Mouse (Mus musculus): ENCODE measurements at regions not wholly inside any gene's neighbourhood (a gene's known extent, or its start where the extent isn't known, plus 50 kb on each side); places are given as distances from the start of the nearest gene placed in this dataset.
A peak's percentile ranks its signal among the peaks of the same experiment; 100 is the strongest.

- no peak for ATAC-seq
- no peak overlapping the region for H3K27ac ChIP-seq (ENCODE audit: low read length)
Measured at GRCm38 (mm10) chr14:15061966-15062860, 259.0 kb downstream of the Nek10 start.

GRCm38 (mm10) chr14:15062861-15063418, 259.7 kb downstream of the Nek10 start:
- DNase-seq (ENCODE audit: low spot score) (no peak), ATAC-seq (no peak)
- WGBS, result 47% methylated on average over 4 of the region's 4 CpGs
- no peaks in the 10 kb centered on the region for H3K27me3 ChIP-seq (replicated peaks; ENCODE audit: insufficient read depth, low read length)
- TF ChIP-seq CTCF (IDR thresholded peaks at IDR 0.05), result no peak
- no peak for TF ChIP-seq EP300 (IDR thresholded peaks at IDR 0.05)
- H3K27ac ChIP-seq (ENCODE audit: low read length), result no peak overlapping the region
- no peaks in the 10 kb centered on the region for H3K4me1 ChIP-seq (ENCODE audit: insufficient read depth, low read depth, low read length)
- H3K4me3 ChIP-seq (ENCODE audit: low read depth, low read length), result no peak overlapping the region
- H3K9me3 ChIP-seq (ENCODE audit: low read length), result no peaks in the 10 kb centered on the region
- no peaks in the 10 kb centered on the region for H3K36me3 ChIP-seq (ENCODE audit: insufficient read depth, low read length)
- H3K4me2 ChIP-seq (replicated peaks; ENCODE audit: low read depth, low read length), result no peak overlapping the region
- H3K9ac ChIP-seq (replicated peaks; ENCODE audit: low read depth), result no peak overlapping the region

More at GRCm38 (mm10) chr14:15061966-15062860, 259.0 kb downstream of the Nek10 start:
- H3K4me3 ChIP-seq (ENCODE audit: low read depth, low read length), result no peak overlapping the region
- no peaks in the 10 kb centered on the region for H3K9me3 ChIP-seq (ENCODE audit: low read length)
- no peaks in the 10 kb centered on the region for H3K4me1 ChIP-seq (ENCODE audit: insufficient read depth, low read depth, low read length)
- no peaks in the 10 kb centered on the region for H3K27me3 ChIP-seq (replicated peaks; ENCODE audit: insufficient read depth, low read length)
- TF ChIP-seq EP300 (IDR thresholded peaks at IDR 0.05), result no peak
- no peak for TF ChIP-seq CTCF (IDR thresholded peaks at IDR 0.05)
- no peak overlapping the region for H3K9ac ChIP-seq (replicated peaks; ENCODE audit: low read depth)
- no peak overlapping the region for H3K4me2 ChIP-seq (replicated peaks; ENCODE audit: low read depth, low read length)
- WGBS, result 54% methylated on average over 5 of the region's 5 CpGs
- no peaks in the 10 kb centered on the region for H3K36me3 ChIP-seq (ENCODE audit: insufficient read depth, low read length)
- DNase-seq (ENCODE audit: low spot score), result no peak

- H3K9ac ChIP-seq (replicated peaks; ENCODE audit: low read depth), result no peak overlapping the region
- ATAC-seq (peak; percentile 26; the same call in 1 of the 2 replicates), DNase-seq (ENCODE audit: low spot score) (peak; percentile 71)
- no peaks in the 10 kb centered on the region for H3K27me3 ChIP-seq (replicated peaks; ENCODE audit: insufficient read depth, low read length)
- no peak overlapping the region for H3K27ac ChIP-seq (ENCODE audit: low read length)
- no peaks in the 10 kb centered on the region for H3K4me1 ChIP-seq (ENCODE audit: insufficient read depth, low read depth, low read length)
- H3K9me3 ChIP-seq (ENCODE audit: low read length), result no peaks in the 10 kb centered on the region
- H3K4me2 ChIP-seq (replicated peaks; ENCODE audit: low read depth, low read length), result no peak overlapping the region
- WGBS, result 52% methylated on average over 5 of the region's 5 CpGs
- no peaks in the 10 kb centered on the region for H3K36me3 ChIP-seq (ENCODE audit: insufficient read depth, low read length)
- no peak overlapping the region for H3K4me3 ChIP-seq (ENCODE audit: low read depth, low read length)
- TF ChIP-seq EP300 (IDR thresholded peaks at IDR 0.05) (no peak), CTCF (IDR thresholded peaks at IDR 0.05) (no peak)
Measured at GRCm38 (mm10) chr14:15064991-15065525, 261.8 kb downstream of the Nek10 start.

GRCm38 (mm10) chr14:15075877-15076276, 272.7 kb downstream of the Nek10 start:
- Histone ChIP-seq H3K27ac (ENCODE audit: low read length) (no peak overlapping the region), H3K27me3 (replicated peaks; ENCODE audit: insufficient read depth, low read length) (no peaks in the 10 kb centered on the region), H3K4me3 (ENCODE audit: low read depth, low read length) (no peak overlapping the region), H3K4me1 (ENCODE audit: insufficient read depth, low read depth, low read length) (no peaks in the 10 kb centered on the region), H3K36me3 (ENCODE audit: insufficient read depth, low read length) (no peaks in the 10 kb centered on the region), H3K9me3 (ENCODE audit: low read length) (no peaks in the 10 kb centered on the region), H3K9ac (replicated peaks; ENCODE audit: low read depth) (no peak overlapping the region), H3K4me2 (replicated peaks; ENCODE audit: low read depth, low read length) (no peak overlapping the region)
- TF ChIP-seq CTCF (IDR thresholded peaks at IDR 0.05), result no peak
- no peak for TF ChIP-seq EP300 (IDR thresholded peaks at IDR 0.05)
- peak; percentile 14 for DNase-seq (ENCODE audit: low spot score)
- peak; percentile 21; the same call in 1 of the 2 replicates for ATAC-seq
- WGBS, result 40% methylated on average over 3 of the region's 3 CpGs

- H3K4me2 ChIP-seq (replicated peaks; ENCODE audit: low read depth, low read length), result no peak overlapping the region
- DNase-seq (ENCODE audit: low spot score) (no peak), ATAC-seq (no peak)
- H3K4me1 ChIP-seq (ENCODE audit: insufficient read depth, low read depth, low read length), result no peaks in the 10 kb centered on the region
- H3K9ac ChIP-seq (replicated peaks; ENCODE audit: low read depth), result no peak overlapping the region
- TF ChIP-seq EP300 (IDR thresholded peaks at IDR 0.05), result no peak
- no peak for TF ChIP-seq CTCF (IDR thresholded peaks at IDR 0.05)
- no peaks in the 10 kb centered on the region for H3K9me3 ChIP-seq (ENCODE audit: low read length)
- WGBS, result 81% methylated on average over 2 of the region's 2 CpGs
- H3K27ac ChIP-seq (ENCODE audit: low read length), result no peak overlapping the region
- H3K27me3 ChIP-seq (replicated peaks; ENCODE audit: insufficient read depth, low read length), result no peaks in the 10 kb centered on the region
- no peak overlapping the region for H3K4me3 ChIP-seq (ENCODE audit: low read depth, low read length)
- H3K36me3 ChIP-seq (ENCODE audit: insufficient read depth, low read length), result no peaks in the 10 kb centered on the region
Measured at GRCm38 (mm10) chr14:15082889-15083288, 279.7 kb downstream of the Nek10 start.

- H3K27ac ChIP-seq (ENCODE audit: low read length), result no peak overlapping the region
- 38% methylated on average over 1 of the region's 1 CpGs for whole genome bisulfite sequencing
- H3K36me3 ChIP-seq (ENCODE audit: insufficient read depth, low read length), result no peaks in the 10 kb centered on the region
- H3K4me1 ChIP-seq (ENCODE audit: insufficient read depth, low read depth, low read length), result no peaks in the 10 kb centered on the region
- DNase-seq (ENCODE audit: low spot score) (no peak), ATAC-seq (no peak)
- no peaks in the 10 kb centered on the region for H3K9me3 ChIP-seq (ENCODE audit: low read length)
- no peak overlapping the region for H3K9ac ChIP-seq (replicated peaks; ENCODE audit: low read depth)
- H3K4me2 ChIP-seq (replicated peaks; ENCODE audit: low read depth, low read length), result no peak overlapping the region
- no peaks in the 10 kb centered on the region for H3K27me3 ChIP-seq (replicated peaks; ENCODE audit: insufficient read depth, low read length)
- no peak overlapping the region for H3K4me3 ChIP-seq (ENCODE audit: low read depth, low read length)
- TF ChIP-seq EP300 (IDR thresholded peaks at IDR 0.05), result no peak
- TF ChIP-seq CTCF (IDR thresholded peaks at IDR 0.05), result no peak
Measured at GRCm38 (mm10) chr14:15083812-15084211, 280.6 kb downstream of the Nek10 start.

Data from lung, postnatal 0 days (tissue).